Mouse (Mus musculus): ENCODE measurements around the gene Ddo. TPM values are rescaled to one million over a fixed set of nuclear protein-coding genes. Genes with fewer than 3 reads are reported as not detected.

Gene Ddo
- polyA plus RNA-seq, 1 experiment = not detected

DNA sequence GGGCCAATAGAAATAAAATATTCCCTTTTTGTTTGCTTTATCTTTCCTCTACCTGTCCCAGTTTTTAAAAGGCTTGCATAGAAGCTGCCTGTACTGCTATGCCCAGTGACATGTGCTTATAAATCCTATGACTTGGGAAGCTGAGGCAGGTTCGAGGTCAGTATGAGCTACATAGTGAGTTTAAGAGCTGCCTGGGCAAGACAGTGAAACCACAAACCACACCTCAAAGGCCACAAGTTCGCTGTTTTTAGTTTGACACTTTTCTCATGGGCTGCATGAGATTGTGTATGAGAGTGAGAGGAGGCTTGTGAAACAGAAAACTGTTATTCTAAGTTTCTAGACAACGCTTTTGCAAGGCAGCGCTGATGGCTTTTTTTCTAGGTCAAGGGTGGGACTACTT is 95.7 kb downstream of the Ddo start:
- Histone ChIP-seq H3K36me3 (replicated peaks; ENCODE audit: low read length) (no peaks in the 10 kb centered on the region), H3K9me3 (no peaks in the 10 kb centered on the region), H3K4me1 (no peaks in the 10 kb centered on the region), H3K4me3 (replicated peaks) (no peak overlapping the region), H3K27me3 (replicated peaks) (peaks cover 7% of the 10 kb centered on the region)
- TF ChIP-seq GATA1 (IDR thresholded peaks at IDR 0.05; ENCODE audit: borderline replicate concordance, low read length) (no peak), FLI1 (IDR thresholded peaks at IDR 0.05; ENCODE audit: low read length) (no peak)

DNA sequence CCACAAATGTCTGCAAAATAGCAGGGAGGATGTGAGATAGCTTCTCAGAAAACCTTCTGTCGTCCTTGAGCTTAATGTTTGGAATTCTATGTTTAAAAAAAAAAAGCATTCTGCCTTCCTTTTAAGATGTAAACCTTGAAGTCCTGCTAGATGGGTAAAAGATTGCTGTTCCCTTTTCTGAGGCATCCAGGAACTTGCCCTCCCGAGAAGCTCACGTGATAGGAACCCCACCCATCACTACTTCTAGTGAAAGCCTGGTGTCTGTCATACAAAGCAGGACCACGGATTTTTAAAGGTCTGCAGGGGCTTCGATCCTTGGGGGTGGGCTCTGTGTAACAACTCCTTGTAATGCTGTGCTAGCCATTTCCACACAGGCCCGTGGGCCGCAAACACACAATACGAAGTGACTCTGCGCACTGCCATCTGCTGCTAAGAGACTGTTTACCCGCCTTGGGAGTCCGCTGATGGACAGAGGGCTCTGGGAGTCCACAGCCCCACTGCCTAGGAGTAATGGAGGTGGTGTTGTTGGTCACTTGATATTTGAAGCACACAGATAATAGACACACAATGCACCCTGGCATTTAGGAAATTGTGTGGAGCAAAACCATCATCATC is 96.6 kb downstream of the Ddo start:
- H3K36me3 ChIP-seq (replicated peaks; ENCODE audit: low read length) = no peaks in the 10 kb centered on the region
- H3K27me3 ChIP-seq (replicated peaks) = peaks cover 7% of the 10 kb centered on the region
- no peak overlapping the region for H3K4me3 ChIP-seq (replicated peaks)
- no peak for TF ChIP-seq GATA1 (IDR thresholded peaks at IDR 0.05; ENCODE audit: borderline replicate concordance, low read length)
- TF ChIP-seq FLI1 (IDR thresholded peaks at IDR 0.05; ENCODE audit: low read length) = no peak
- no peaks in the 10 kb centered on the region for H3K9me3 ChIP-seq
- no peaks in the 10 kb centered on the region for H3K4me1 ChIP-seq

DNA sequence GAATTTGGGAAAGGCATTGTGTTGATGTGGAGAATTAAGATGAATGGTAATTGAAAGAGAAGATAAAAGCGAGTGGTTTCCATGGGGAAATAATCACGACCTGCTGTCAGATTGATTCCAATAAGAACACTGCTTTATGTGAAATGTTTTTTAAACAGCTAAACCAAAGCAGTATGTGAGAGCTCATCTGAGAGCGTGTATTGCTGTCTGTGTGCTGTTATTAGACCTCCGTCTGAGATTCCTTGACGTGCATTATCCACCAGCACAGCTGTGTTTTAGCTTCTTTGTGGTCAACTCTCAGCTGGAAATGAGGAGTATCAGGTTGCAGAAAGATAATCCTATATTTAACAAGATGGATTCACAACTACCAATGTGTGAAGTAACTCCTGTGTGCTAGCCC is 97.2 kb downstream of the Ddo start:
- H3K4me1 ChIP-seq = no peaks in the 10 kb centered on the region
- H3K36me3 ChIP-seq (replicated peaks; ENCODE audit: low read length) = no peaks in the 10 kb centered on the region
- H3K27me3 ChIP-seq (replicated peaks) = peaks cover 11% of the 10 kb centered on the region
- no peaks in the 10 kb centered on the region for H3K9me3 ChIP-seq
- no peak for TF ChIP-seq GATA1 (IDR thresholded peaks at IDR 0.05; ENCODE audit: borderline replicate concordance, low read length)
- no peak for TF ChIP-seq FLI1 (IDR thresholded peaks at IDR 0.05; ENCODE audit: low read length)
- H3K4me3 ChIP-seq (replicated peaks) = no peak overlapping the region

- peaks cover 8% of the 10 kb centered on the region for H3K27me3 ChIP-seq (replicated peaks)
- H3K4me3 ChIP-seq (replicated peaks) = no peak overlapping the region
- no peaks in the 10 kb centered on the region for H3K4me1 ChIP-seq
- TF ChIP-seq FLI1 (IDR thresholded peaks at IDR 0.05; ENCODE audit: low read length) (no peak), GATA1 (IDR thresholded peaks at IDR 0.05; ENCODE audit: borderline replicate concordance, low read length) (no peak)
- no peaks in the 10 kb centered on the region for H3K36me3 ChIP-seq (replicated peaks; ENCODE audit: low read length)
- H3K9me3 ChIP-seq = no peaks in the 10 kb centered on the region
Observed at GRCm38 (mm10) chr10:40730200-40730599, 100.4 kb downstream of the Ddo start.

Other genes starting within 250 kb of the Ddo start
- not detected in 2 replicates for gene Slc22a16, start 59.7 kb upstream of the Ddo start, polyA plus RNA-seq (2012; ENCODE audit: insufficient read depth, low replicate concordance)
- gene Mettl24, start 53.3 kb downstream of the Ddo start, polyA plus RNA-seq (2012; ENCODE audit: insufficient read depth, low replicate concordance) = not detected in 2 replicates

Measured in megakaryocyte, embryonic 14.5 days (primary cell).